Mouse (Mus musculus): Measurements from ENCODE around the gene Mnx1. TPM values are rescaled to one million over a fixed set of nuclear protein-coding genes. Genes with fewer than 3 reads are reported as not detected.
"Not testable (repeated sequence)": the region's sequence is repeated elsewhere in the genome, so short reads cannot be mapped to it uniquely, and the experiment has no call there.

Mnx1 gene
- polyA plus RNA-seq, 1 experiment from 2014 or later, result 0.16 TPM

DNA sequence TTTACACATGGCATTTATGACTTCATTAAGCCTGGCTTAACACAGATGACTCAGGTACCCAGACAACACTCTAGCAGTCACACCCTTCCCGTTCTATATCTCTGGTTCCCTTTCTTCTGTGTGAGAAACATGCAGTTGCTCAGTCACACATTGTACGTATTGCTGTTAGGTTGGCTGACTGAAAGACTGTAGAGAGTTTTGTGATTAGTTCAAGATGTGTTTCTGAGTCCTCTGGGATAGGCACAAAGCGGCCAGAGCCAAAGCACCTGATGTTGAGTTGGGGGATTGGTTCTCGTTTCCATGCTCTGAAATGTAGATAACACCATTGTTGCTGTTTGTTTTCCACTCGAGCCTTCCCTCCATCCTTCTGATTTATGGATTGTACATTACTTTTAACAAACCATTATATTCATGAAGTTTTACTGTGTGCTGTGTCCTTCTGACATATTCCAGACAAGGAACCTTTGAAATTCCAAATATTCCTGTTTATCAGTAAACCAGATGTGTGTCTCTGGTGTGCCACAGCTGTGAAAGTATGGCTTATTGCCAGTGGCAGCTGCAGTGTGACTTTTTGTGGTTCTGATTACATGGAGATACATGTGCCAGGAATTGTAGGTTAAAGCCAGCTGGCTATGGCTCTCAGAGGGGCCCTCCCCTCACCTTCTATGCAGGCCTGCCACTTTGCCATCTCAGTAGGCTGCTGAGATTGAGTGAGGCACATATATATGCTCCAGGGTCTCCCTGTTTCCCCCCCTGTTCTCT, 21.2 kb downstream of the Mnx1 start:
- peaks cover 63% of the 10 kb centered on the region for H3K36me3 ChIP-seq
- H3K9me3 ChIP-seq, result no peaks in the 10 kb centered on the region
- no peaks in the 10 kb centered on the region for H3K4me1 ChIP-seq (replicated peaks)

DNA sequence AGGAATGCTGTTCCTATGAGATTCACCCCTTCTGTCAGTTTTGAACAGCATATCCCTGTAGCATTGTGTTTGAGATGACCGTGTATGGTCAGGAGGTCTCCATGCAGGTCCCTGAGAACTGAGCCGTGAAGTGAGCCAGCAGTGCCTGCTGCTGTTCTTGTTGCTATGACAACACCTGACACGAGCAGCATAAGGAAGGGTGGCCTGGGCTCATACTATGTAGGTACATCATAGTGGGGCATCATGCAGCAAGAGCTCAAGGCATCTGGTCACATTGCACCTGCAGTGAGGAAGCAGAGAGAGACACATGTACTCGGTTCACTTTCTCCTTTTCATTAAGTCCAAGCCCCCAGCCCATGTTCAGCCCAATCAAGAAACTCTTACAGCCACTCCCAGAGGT, 25.9 kb downstream of the Mnx1 start:
- WGBS, result 78% methylated on average over 4 of the region's 4 CpGs
- Histone ChIP-seq H3K36me3 (peaks cover 87% of the 10 kb centered on the region), H3K4me1 (replicated peaks) (no peaks in the 10 kb centered on the region), H3K9me3 (no peaks in the 10 kb centered on the region), H3K27ac (no peak overlapping the region), H3K27me3 (ENCODE audit: insufficient read depth, poor library complexity, severe bottlenecking) (no peaks in the 10 kb centered on the region), H3K4me3 (no peak overlapping the region)
- no peak for DNase-seq (ENCODE audit: low spot score)

More for the DNA sequence above, 21.2 kb downstream of the Mnx1 start:
- DNase-seq (ENCODE audit: low spot score), result no peak
- Histone ChIP-seq H3K4me3 (no peak overlapping the region), H3K27me3 (ENCODE audit: insufficient read depth, poor library complexity, severe bottlenecking) (no peaks in the 10 kb centered on the region), H3K27ac (no peak overlapping the region)
- WGBS, result 81% methylated on average over 5 of the region's 5 CpGs

DNA sequence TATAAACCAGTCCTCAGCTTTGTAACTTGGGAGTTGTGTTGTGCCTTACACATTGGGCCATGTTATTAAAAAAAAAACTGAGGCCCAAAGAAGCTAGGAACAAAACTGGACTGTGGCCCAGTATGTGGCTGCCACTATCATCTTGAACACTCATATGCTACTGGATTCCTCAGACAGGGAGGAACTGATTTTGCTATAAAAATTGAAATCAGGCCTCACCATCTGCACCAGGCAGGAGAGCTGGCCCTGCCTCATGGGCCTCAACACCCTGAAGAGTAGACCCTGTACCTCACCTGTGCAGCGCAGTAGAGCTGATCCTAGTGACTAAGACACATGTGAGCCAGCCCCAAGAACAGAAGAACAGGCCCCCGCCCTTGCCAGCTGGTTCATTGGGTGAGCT, 33.0 kb downstream of the Mnx1 start:
- H3K4me1 ChIP-seq (replicated peaks), result no peaks in the 10 kb centered on the region
- H3K27me3 ChIP-seq (ENCODE audit: insufficient read depth, poor library complexity, severe bottlenecking), result no peaks in the 10 kb centered on the region
- H3K36me3 ChIP-seq, result peaks cover 95% of the 10 kb centered on the region
- WGBS, result 93% methylated on average over 2 of the region's 2 CpGs
- no peak overlapping the region for H3K27ac ChIP-seq
- no peak overlapping the region for H3K4me3 ChIP-seq
- no peak for DNase-seq (ENCODE audit: low spot score)
- no peaks in the 10 kb centered on the region for H3K9me3 ChIP-seq

DNA sequence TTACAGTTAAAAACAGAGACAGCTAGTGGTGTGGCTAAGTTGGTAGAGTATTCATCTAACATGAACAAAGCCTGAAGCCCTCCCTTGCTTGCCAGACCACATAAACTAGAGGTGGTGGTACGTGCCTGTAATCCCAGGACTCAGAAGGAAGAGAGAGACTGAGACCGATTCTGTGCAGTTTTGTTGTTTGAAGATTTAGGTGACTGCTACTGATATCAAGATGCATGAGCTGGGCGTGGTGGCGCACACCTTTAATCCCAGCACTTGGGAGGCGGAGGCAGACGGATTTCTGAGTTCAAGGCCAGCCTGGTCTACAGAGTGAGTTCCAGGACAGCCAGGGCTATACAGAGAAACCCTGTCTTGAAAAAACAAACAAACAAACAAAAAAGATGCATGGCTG, 41.5 kb downstream of the Mnx1 start:
- H3K9me3 ChIP-seq; H3K27ac ChIP-seq; H3K27me3 ChIP-seq (ENCODE audit: insufficient read depth, poor library complexity, severe bottlenecking); DNase-seq (ENCODE audit: low spot score); H3K4me3 ChIP-seq: not testable (repeated sequence)
- Histone ChIP-seq H3K4me1 (replicated peaks) (peaks cover 19% of the 10 kb centered on the region), H3K36me3 (peaks cover 57% of the 10 kb centered on the region)
- WGBS, result 96% methylated on average over 6 of the region's 6 CpGs

DNA sequence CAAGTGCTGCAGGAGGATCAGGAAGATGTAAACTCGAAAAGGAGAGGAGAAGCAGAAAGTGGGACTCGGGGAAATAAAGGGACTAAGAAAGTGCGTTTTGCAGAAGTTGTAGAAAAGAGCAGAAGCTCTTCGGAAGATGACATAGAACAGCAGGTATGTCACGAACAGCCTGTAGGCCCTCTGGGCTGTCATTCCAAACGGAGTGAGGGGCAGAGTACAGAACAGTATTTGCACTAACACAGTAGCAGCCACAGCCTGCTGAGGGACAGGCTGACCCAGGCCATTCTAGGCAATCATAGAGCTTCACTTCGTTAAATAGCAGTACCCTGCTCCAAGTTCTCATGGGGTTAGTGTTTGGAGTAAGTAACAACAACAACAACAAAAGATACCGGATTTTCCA, 42.8 kb downstream of the Mnx1 start:
- Histone ChIP-seq H3K36me3 (peaks cover 45% of the 10 kb centered on the region), H3K27ac (peak overlapping the region; percentile 82), H3K27me3 (ENCODE audit: insufficient read depth, poor library complexity, severe bottlenecking) (peaks cover 7% of the 10 kb centered on the region; the same call in 1 of the 2 replicates), H3K4me3 (peak overlapping the region; percentile 81), H3K4me1 (replicated peaks) (peaks cover 19% of the 10 kb centered on the region), H3K9me3 (no peaks in the 10 kb centered on the region)
- 54% methylated on average over 8 of the region's 8 CpGs for WGBS
- DNase-seq (ENCODE audit: low spot score), result no peak

DNA sequence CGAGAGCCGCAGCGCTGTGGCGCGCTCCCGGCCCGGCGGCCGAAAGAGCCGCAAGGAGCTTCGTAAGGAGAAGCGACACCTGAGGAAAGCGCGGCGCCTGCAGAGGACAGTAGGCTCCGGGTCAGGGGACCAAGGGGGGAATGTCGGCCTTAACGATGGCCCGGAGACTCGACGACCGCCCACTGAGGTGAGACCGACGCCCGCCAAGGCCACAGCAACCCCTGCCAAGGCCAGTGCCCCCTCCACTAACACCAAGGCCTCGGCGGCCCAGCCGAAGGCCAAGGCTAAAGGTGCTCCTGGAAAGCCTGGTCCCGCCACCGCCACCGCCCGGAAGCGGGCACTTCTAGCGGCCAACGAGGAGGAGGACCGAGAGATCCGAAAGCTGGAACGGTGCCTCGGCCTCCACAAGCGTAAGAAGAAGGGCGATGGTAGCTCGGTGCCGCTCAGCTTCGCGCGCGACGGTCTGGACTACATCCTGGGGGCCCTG, 43.4 kb downstream of the Mnx1 start:
- peaks cover 39% of the 10 kb centered on the region for H3K36me3 ChIP-seq
- peak overlapping the region; percentile 81 for H3K4me3 ChIP-seq
- WGBS, result under 1% methylated on average over 48 of the region's 48 CpGs
- H3K9me3 ChIP-seq, result no peaks in the 10 kb centered on the region
- H3K27me3 ChIP-seq (ENCODE audit: insufficient read depth, poor library complexity, severe bottlenecking), result peaks cover 8% of the 10 kb centered on the region; the same call in 1 of the 2 replicates
- peak; percentile 48 for DNase-seq (ENCODE audit: low spot score)
- peak overlapping the region; percentile 82 for H3K27ac ChIP-seq
- peaks cover 19% of the 10 kb centered on the region for H3K4me1 ChIP-seq (replicated peaks)

DNA sequence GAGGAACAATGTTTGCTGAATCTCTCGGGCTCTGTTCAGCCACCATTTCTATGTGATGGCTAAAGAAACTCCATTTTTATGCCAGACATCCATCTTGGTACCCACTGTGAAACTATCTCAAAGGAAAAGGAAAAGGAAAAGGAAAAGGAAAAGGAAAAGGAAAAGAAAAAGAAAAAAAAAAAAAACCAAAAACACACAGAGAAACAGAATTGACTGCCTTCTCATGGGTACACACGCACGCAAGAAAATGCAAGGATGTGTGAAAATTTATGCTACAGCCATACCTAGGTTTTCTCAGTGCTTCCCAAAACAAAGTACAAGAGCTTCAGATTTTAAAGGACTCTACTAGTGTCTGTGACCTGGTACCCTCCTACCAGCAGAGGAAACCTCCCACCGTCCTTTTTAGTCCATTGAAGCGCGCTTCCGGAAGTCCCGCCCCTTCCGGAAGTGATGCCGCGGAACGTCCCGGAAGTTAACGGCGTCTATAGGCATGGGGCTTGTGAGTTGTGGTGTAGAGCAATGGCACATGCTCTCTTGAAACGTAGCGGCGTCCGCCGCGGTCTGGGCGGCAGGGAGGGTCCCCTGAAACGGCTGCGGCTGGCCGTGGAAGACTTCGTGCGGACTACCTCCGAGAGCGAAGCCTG, 43.9 kb downstream of the Mnx1 start, which contains the start of gene Nom1:
Gene Nom1, plus strand, starts transcription at position 437 of the 644 bp plus-strand sequence.
- Histone ChIP-seq H3K4me1 (replicated peaks) (peaks cover 19% of the 10 kb centered on the region), H3K27me3 (ENCODE audit: insufficient read depth, poor library complexity, severe bottlenecking) (peaks cover 8% of the 10 kb centered on the region; the same call in 1 of the 2 replicates), H3K9me3 (no peaks in the 10 kb centered on the region), H3K4me3 (peak within 1 kb of the TSS; percentile 81), H3K27ac (peak within 1 kb of the TSS; percentile 82), H3K36me3 (peaks cover 34% of the 10 kb centered on the region)
- WGBS, result 4% methylated on average over 29 of the region's 29 CpGs
- DNase-seq (ENCODE audit: low spot score), result peak; percentile 93

DNA sequence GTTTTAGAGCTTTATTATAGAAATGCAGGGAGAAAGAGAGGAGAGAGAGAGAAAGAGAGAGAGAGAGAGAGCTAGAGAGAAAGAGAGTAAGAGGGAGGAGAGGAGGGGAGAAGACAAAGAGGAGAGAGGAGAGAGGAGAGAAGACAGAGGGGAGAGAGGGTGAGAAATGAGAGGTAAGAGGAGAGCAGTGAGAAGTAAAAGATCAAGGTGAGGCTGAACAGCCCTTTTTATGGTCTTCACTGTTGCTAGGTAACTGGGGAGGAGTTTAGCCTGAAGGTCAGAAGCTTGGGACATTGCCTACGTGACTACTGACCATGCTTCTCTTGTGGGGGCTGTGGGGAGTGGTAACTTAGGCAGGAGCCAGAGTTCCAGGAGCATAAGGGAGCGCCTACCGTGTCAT, 54.9 kb downstream of the Mnx1 start:
- not testable (repeated sequence) for H3K36me3 ChIP-seq; H3K4me1 ChIP-seq (replicated peaks); H3K9me3 ChIP-seq; DNase-seq (ENCODE audit: low spot score); H3K27me3 ChIP-seq (ENCODE audit: insufficient read depth, poor library complexity, severe bottlenecking); H3K27ac ChIP-seq; H3K4me3 ChIP-seq
- 71% methylated on average over 3 of the region's 3 CpGs for WGBS

Other genes with a start within 250 kb of the Mnx1 start
- 9.0 and 11.0 TPM in 2 replicates for gene Lmbr1, start 100.1 kb downstream of the Mnx1 start, polyA plus RNA-seq (2016; fragmentation: Nextera tagmentation; extraction: Ambion mirVana)
- 22.4 and 32.8 TPM in 2 replicates for gene Nom1, start 43.8 kb downstream of the Mnx1 start, polyA plus RNA-seq (2016; fragmentation: Nextera tagmentation; extraction: Ambion mirVana)
- gene Ube3c, start 90.8 kb upstream of the Mnx1 start, polyA plus RNA-seq (2016; fragmentation: Nextera tagmentation; extraction: Ambion mirVana), result 23.3 and 23.7 TPM in 2 replicates